Mouse (Mus musculus): Measurements from ENCODE around the gene Ghr. TPM values are rescaled to one million over a fixed set of nuclear protein-coding genes. Genes with fewer than 3 reads are reported as not detected.
A peak's percentile ranks its signal among the peaks of the same experiment; 100 is the strongest.

Ghr gene
- 59.1 and 64.8 TPM in 2 replicates for polyA plus RNA-seq (2014; fragmentation: Nextera tagmentation; extraction: Ambion mirVana)

GRCm38 (mm10) chr15:3582807-3583636 lies at the start of gene Ghr:
Gene Ghr, minus strand, starts transcription at chr15:3583492.
- ATAC-seq (ENCODE audit: low read depth) (peak; percentile 94), DNase-seq (ENCODE audit: low spot score) (peak; percentile 94)
- Histone ChIP-seq H3K4me2 (ENCODE audit: low read depth, low read length) (peak within 1 kb of the TSS; percentile 74), H3K9ac (ENCODE audit: low read depth, low read length) (peak within 1 kb of the TSS; percentile 79), H3K36me3 (ENCODE audit: control insufficient read depth, insufficient read depth, low read length) (no peaks in the 10 kb centered on the region), H3K4me3 (ENCODE audit: low read depth, low read length) (peak within 1 kb of the TSS; percentile 63), H3K4me1 (ENCODE audit: control insufficient read depth, insufficient read depth, low read length) (peaks cover 24% of the 10 kb centered on the region), H3K9me3 (ENCODE audit: control insufficient read depth, low read length) (no peaks in the 10 kb centered on the region), H3K27me3 (replicated peaks; ENCODE audit: control insufficient read depth, insufficient read depth, low read length) (no peaks in the 10 kb centered on the region), H3K27ac (replicated peaks; ENCODE audit: low read depth, low read length) (peak within 1 kb of the TSS; percentile 86)
- 1% methylated on average over 29 of the region's 52 CpGs for WGBS

- Histone ChIP-seq H3K27ac (replicated peaks; ENCODE audit: low read depth, low read length) (no peak overlapping the region), H3K36me3 (ENCODE audit: control insufficient read depth, insufficient read depth, low read length) (no peaks in the 10 kb centered on the region), H3K4me1 (ENCODE audit: control insufficient read depth, insufficient read depth, low read length) (no peaks in the 10 kb centered on the region), H3K27me3 (replicated peaks; ENCODE audit: control insufficient read depth, insufficient read depth, low read length) (no peaks in the 10 kb centered on the region), H3K4me3 (ENCODE audit: low read depth, low read length) (no peak overlapping the region), H3K9ac (ENCODE audit: low read depth, low read length) (no peak overlapping the region), H3K4me2 (ENCODE audit: low read depth, low read length) (no peak overlapping the region), H3K9me3 (ENCODE audit: control insufficient read depth, low read length) (no peaks in the 10 kb centered on the region)
- DNase-seq (ENCODE audit: low spot score), result peak; percentile 62
- no peak for ATAC-seq (ENCODE audit: low read depth)
Observed at GRCm38 (mm10) chr15:3622746-3623145, 39.5 kb upstream of the Ghr start.

DNA sequence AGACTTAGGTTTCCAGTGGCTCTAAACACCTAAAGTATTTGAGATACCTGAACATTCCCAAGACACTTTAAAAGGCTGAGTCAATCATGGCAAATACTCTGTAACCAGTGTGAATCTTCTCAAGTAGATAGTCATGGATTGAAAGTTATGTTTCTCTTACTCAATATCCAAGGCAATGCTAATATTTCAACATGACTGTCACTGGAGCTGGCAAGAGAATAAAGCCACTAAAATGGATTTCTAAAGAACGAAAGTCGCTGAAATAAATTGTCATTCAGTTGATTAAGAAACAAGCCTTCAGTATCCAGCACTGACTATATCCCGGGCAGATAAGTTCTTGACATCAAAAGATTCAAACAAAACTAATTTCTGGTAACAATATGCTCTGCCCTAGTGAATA lies 37.1 kb upstream of the Ghr start:
- H3K27ac ChIP-seq (replicated peaks; ENCODE audit: low read depth, low read length), result no peak overlapping the region
- WGBS, result 83% methylated on average over 3 of the region's 3 CpGs
- H3K4me2 ChIP-seq (ENCODE audit: low read depth, low read length), result no peak overlapping the region
- no peaks in the 10 kb centered on the region for H3K4me1 ChIP-seq (ENCODE audit: control insufficient read depth, insufficient read depth, low read length)
- no peak for DNase-seq (ENCODE audit: low spot score)
- no peaks in the 10 kb centered on the region for H3K9me3 ChIP-seq (ENCODE audit: control insufficient read depth, low read length)
- H3K9ac ChIP-seq (ENCODE audit: low read depth, low read length), result no peak overlapping the region
- ATAC-seq (ENCODE audit: low read depth), result no peak
- no peaks in the 10 kb centered on the region for H3K27me3 ChIP-seq (replicated peaks; ENCODE audit: control insufficient read depth, insufficient read depth, low read length)
- H3K36me3 ChIP-seq (ENCODE audit: control insufficient read depth, insufficient read depth, low read length), result no peaks in the 10 kb centered on the region
- H3K4me3 ChIP-seq (ENCODE audit: low read depth, low read length), result no peak overlapping the region

- no peaks in the 10 kb centered on the region for H3K36me3 ChIP-seq (ENCODE audit: control insufficient read depth, insufficient read depth, low read length)
- ATAC-seq (ENCODE audit: low read depth) (no peak), DNase-seq (ENCODE audit: low spot score) (no peak)
- no peak overlapping the region for H3K9ac ChIP-seq (ENCODE audit: low read depth, low read length)
- H3K27ac ChIP-seq (replicated peaks; ENCODE audit: low read depth, low read length), result no peak overlapping the region
- no peak overlapping the region for H3K4me3 ChIP-seq (ENCODE audit: low read depth, low read length)
- H3K9me3 ChIP-seq (ENCODE audit: control insufficient read depth, low read length), result no peaks in the 10 kb centered on the region
- H3K4me2 ChIP-seq (ENCODE audit: low read depth, low read length), result no peak overlapping the region
- 90% methylated on average over 3 of the region's 3 CpGs for WGBS
- H3K4me1 ChIP-seq (ENCODE audit: control insufficient read depth, insufficient read depth, low read length), result no peaks in the 10 kb centered on the region
- no peaks in the 10 kb centered on the region for H3K27me3 ChIP-seq (replicated peaks; ENCODE audit: control insufficient read depth, insufficient read depth, low read length)
Observed at GRCm38 (mm10) chr15:3618311-3618710, 35.0 kb upstream of the Ghr start.

GRCm38 (mm10) chr15:3611961-3612360 lies 28.7 kb upstream of the Ghr start:
- ATAC-seq (ENCODE audit: low read depth), result no peak
- H3K27ac ChIP-seq (replicated peaks; ENCODE audit: low read depth, low read length), result no peak overlapping the region
- H3K9me3 ChIP-seq (ENCODE audit: control insufficient read depth, low read length), result no peaks in the 10 kb centered on the region
- H3K36me3 ChIP-seq (ENCODE audit: control insufficient read depth, insufficient read depth, low read length), result no peaks in the 10 kb centered on the region
- DNase-seq (ENCODE audit: low spot score), result no peak
- H3K27me3 ChIP-seq (replicated peaks; ENCODE audit: control insufficient read depth, insufficient read depth, low read length), result no peaks in the 10 kb centered on the region
- H3K4me2 ChIP-seq (ENCODE audit: low read depth, low read length), result no peak overlapping the region
- no peaks in the 10 kb centered on the region for H3K4me1 ChIP-seq (ENCODE audit: control insufficient read depth, insufficient read depth, low read length)
- H3K9ac ChIP-seq (ENCODE audit: low read depth, low read length), result no peak overlapping the region
- H3K4me3 ChIP-seq (ENCODE audit: low read depth, low read length), result no peak overlapping the region

DNA sequence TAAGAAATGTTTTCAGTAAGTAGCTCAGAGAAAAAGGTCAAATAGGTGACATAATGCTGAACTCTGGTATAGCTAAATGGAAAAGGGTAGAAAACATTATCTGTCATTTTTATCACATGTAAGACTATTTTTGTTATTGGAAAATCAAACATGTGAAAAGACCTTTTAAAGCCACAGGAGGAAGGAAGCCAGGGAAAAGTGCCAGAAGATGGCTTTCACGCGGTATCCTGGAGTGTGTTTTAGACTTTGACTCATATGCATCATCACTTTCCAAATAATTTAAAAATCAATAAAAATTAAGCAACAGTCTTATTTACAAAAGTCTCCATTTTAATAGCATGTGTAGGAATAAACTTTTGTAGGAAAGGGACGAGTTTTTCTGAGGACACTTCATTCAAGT lies 24.7 kb upstream of the Ghr start:
- WGBS, result 82% methylated on average over 3 of the region's 3 CpGs
- no peaks in the 10 kb centered on the region for H3K36me3 ChIP-seq (ENCODE audit: control insufficient read depth, insufficient read depth, low read length)
- ATAC-seq (ENCODE audit: low read depth) (no peak), DNase-seq (ENCODE audit: low spot score) (no peak)
- H3K4me3 ChIP-seq (ENCODE audit: low read depth, low read length), result no peak overlapping the region
- no peak overlapping the region for H3K9ac ChIP-seq (ENCODE audit: low read depth, low read length)
- H3K27me3 ChIP-seq (replicated peaks; ENCODE audit: control insufficient read depth, insufficient read depth, low read length), result no peaks in the 10 kb centered on the region
- no peaks in the 10 kb centered on the region for H3K4me1 ChIP-seq (ENCODE audit: control insufficient read depth, insufficient read depth, low read length)
- H3K4me2 ChIP-seq (ENCODE audit: low read depth, low read length), result no peak overlapping the region
- no peaks in the 10 kb centered on the region for H3K9me3 ChIP-seq (ENCODE audit: control insufficient read depth, low read length)
- H3K27ac ChIP-seq (replicated peaks; ENCODE audit: low read depth, low read length), result no peak overlapping the region

DNA sequence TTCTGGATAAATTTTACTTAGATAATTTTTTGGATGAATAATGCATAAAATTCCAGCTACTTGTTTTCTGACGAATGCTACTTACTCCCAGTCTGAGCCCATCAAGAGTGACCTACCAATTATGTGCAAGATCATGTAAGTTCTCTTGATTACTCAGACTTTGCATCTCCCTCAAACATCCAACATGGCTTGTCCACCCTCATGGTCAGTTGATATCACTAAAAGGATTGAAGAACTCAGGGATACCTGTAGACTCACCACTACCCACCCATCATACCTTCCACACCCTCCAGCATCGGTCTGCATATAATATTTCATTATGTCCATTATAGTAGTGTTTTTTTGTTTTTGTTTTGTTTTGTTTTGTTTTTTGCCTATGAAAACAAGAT lies 18.8 kb upstream of the Ghr start:
- ATAC-seq (ENCODE audit: low read depth), result no peak
- Histone ChIP-seq H3K9me3 (ENCODE audit: control insufficient read depth, low read length) (no peaks in the 10 kb centered on the region), H3K4me2 (ENCODE audit: low read depth, low read length) (no peak overlapping the region), H3K36me3 (ENCODE audit: control insufficient read depth, insufficient read depth, low read length) (no peaks in the 10 kb centered on the region), H3K4me1 (ENCODE audit: control insufficient read depth, insufficient read depth, low read length) (no peaks in the 10 kb centered on the region), H3K27ac (replicated peaks; ENCODE audit: low read depth, low read length) (no peak overlapping the region), H3K27me3 (replicated peaks; ENCODE audit: control insufficient read depth, insufficient read depth, low read length) (no peaks in the 10 kb centered on the region), H3K4me3 (ENCODE audit: low read depth, low read length) (no peak overlapping the region), H3K9ac (ENCODE audit: low read depth, low read length) (no peak overlapping the region)
- no peak for DNase-seq (ENCODE audit: low spot score)
- WGBS, result 85% methylated on average over 2 of the region's 2 CpGs

DNA sequence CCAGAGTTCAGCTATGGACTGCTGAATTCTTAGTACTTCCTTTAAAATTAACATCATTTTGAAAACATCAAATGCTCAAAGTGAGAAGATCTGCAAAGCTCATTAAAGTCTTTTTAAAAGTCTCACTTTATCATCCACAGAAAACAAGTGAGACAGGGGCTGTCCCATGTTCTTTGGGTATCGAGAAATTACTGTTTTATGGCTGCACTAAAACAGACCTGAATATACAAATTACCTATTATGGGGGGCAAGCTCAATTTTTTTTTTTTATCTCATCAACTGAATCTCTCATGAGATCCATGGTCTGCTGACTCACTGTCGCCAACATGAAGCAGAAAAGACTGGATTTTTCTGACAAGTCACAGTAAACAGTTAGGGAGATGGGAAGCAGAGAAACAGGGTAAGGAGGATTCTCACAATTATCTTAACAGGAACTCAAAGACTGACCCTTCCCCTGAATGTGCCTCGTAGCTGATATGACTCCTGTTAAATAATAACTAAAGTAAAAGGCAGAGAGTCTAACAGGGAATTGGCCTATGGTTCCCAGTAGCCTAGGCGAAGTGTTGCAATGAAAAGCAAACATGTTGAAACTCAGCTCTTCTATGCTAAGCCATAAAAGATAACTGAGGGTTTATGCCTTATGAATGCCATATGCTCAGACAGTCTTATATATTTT lies 18.3 kb upstream of the Ghr start:
- H3K9me3 ChIP-seq (ENCODE audit: control insufficient read depth, low read length), result no peaks in the 10 kb centered on the region
- DNase-seq (ENCODE audit: low spot score), result no peak
- 78% methylated on average over 4 of the region's 4 CpGs for WGBS
- no peaks in the 10 kb centered on the region for H3K27me3 ChIP-seq (replicated peaks; ENCODE audit: control insufficient read depth, insufficient read depth, low read length)
- H3K9ac ChIP-seq (ENCODE audit: low read depth, low read length), result no peak overlapping the region
- no peaks in the 10 kb centered on the region for H3K36me3 ChIP-seq (ENCODE audit: control insufficient read depth, insufficient read depth, low read length)
- no peaks in the 10 kb centered on the region for H3K4me1 ChIP-seq (ENCODE audit: control insufficient read depth, insufficient read depth, low read length)
- ATAC-seq (ENCODE audit: low read depth), result no peak
- no peak overlapping the region for H3K27ac ChIP-seq (replicated peaks; ENCODE audit: low read depth, low read length)
- no peak overlapping the region for H3K4me3 ChIP-seq (ENCODE audit: low read depth, low read length)
- no peak overlapping the region for H3K4me2 ChIP-seq (ENCODE audit: low read depth, low read length)

GRCm38 (mm10) chr15:3587879-3588278 lies 4.6 kb upstream of the Ghr start:
- Histone ChIP-seq H3K4me1 (ENCODE audit: control insufficient read depth, insufficient read depth, low read length) (peaks cover 6% of the 10 kb centered on the region; the same call in 1 of the 2 replicates), H3K9me3 (ENCODE audit: control insufficient read depth, low read length) (no peaks in the 10 kb centered on the region), H3K36me3 (ENCODE audit: control insufficient read depth, insufficient read depth, low read length) (no peaks in the 10 kb centered on the region), H3K4me2 (ENCODE audit: low read depth, low read length) (no peak overlapping the region), H3K27ac (replicated peaks; ENCODE audit: low read depth, low read length) (no peak overlapping the region), H3K4me3 (ENCODE audit: low read depth, low read length) (no peak overlapping the region), H3K9ac (ENCODE audit: low read depth, low read length) (no peak overlapping the region), H3K27me3 (replicated peaks; ENCODE audit: control insufficient read depth, insufficient read depth, low read length) (no peaks in the 10 kb centered on the region)
- 73% methylated on average over 2 of the region's 2 CpGs for WGBS
- DNase-seq (ENCODE audit: low spot score) (no peak), ATAC-seq (ENCODE audit: low read depth) (no peak)

Data from embryonic facial prominence, embryonic 14.5 days (tissue).